Mouse (Mus musculus) cerebellum, adult (tissue): ENCODE measurements around the gene Foxb2.
"Not testable (repeated sequence)": the region's sequence is repeated elsewhere in the genome, so short reads cannot be mapped to it uniquely, and the experiment has no call there.

ENCODE experiments used
- ATAC-seq: cut with Nextera tagmentation; 2 replicates; pipeline ENCODE4 v1.9.2; 2017; ENCODE audit warnings: mild to moderate bottlenecking, moderate library complexity, mixed read lengths; ENCODE audit not compliant: insufficient number of reproducible peaks, low FRiP score, low TSS enrichment

Foxb2 gene

GRCm38 (mm10) chr19:16873221-16873861 lies at the start of gene Foxb2:
Foxb2 (minus strand) TSS chr19:16873805.
- no peak for ATAC-seq

- no peak for ATAC-seq
Observed at GRCm38 (mm10) chr19:16911507-16911906, 37.9 kb upstream of the Foxb2 start.

- ATAC-seq, result no peak
Observed at GRCm38 (mm10) chr19:16903106-16903505, 29.5 kb upstream of the Foxb2 start.

DNA sequence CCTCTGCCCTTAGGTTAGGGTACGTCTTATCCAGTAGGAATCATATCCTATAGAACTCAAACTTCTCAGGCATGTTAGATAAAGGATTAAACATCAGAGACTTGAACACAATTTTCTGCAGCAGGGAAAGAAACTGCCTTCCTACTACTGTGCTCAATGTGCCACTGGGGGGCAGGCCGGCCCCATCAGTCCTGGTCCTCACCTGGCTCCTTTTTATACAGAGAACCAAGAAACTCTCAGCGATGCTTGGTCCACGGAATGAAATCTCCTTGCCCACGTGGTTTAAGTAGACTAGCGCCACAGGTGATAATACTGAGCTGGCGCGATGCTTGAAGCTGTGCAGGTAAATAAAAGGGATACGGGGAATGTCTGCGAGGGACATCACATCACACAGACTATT lies 26.1 kb upstream of the Foxb2 start:
- ATAC-seq, result no peak

DNA sequence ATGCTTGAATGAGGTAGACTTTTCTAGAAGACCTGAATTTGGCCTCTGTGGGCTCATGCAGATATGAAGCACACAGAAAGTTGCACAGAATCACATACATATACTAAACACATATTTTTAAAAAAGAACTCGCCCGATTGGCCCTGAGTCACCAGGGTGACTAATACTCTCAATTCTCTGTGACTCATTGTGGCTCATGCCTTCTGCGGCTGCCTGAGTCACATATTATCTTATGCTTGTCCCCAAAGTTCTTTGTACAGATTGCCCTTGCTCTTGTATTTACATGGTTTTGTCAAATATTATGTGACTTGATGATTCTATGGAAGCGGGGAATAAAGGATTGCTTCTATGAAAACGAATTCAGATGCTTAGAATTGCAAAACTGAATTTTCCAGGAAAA lies 25.0 kb upstream of the Foxb2 start:
- no peak for ATAC-seq

DNA sequence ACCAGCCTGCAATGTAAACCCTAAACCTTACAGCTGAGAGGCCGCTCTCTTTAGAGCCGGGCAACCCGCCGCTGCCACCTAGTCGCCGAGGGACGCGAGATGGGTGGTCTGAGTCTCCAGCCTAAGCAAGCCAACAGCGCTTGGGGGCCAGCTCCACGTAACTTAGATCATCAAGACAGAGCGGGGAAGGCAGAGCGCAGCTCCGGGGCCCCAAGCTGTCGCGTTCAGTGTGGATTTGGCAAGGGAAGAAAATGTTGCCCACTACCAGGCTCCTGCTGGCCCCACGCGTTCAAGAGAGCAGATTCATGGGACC lies 2.8 kb upstream of the Foxb2 start:
- no peak for ATAC-seq

DNA sequence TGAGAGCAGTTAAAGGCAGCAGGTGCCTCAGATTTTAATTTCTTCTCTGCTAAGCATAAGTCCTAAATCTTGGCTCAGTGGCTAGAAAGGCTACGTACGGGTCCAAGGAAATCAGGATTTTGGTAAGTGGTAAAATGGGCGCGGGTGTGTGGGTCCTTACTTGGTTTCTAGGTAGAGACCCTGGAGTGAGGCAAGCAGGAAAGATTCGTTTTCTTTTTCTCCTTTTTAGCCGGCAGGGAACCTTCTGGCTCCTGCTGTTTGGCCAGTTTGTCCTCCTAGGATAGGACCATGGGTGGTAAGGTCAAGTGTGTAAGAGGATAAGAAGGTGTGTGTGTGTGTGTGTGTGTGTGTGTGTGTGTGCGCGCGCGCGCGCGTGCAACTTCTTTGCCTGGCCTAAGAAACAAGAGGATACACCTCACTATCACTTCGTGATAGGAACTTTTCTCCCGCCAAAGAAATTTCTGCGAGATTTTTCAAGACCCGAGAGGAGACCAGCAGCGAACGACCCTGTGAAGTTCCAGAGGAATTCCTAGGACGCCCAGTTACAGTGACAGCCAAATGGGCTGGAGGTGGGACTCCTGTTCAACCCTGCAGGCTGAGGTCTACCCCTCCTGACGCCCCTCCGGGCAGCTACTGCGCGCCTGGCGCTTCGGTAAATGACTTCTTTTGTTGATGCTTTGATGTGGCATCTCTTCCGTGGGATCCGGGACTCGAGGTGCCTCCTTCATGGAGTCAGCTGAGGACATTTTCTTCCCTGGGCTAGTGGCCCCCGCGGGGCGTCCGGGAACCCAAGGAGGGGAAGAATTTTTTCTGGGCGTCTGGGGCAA lies 2.2 kb upstream of the Foxb2 start:
- ATAC-seq, result no peak

DNA sequence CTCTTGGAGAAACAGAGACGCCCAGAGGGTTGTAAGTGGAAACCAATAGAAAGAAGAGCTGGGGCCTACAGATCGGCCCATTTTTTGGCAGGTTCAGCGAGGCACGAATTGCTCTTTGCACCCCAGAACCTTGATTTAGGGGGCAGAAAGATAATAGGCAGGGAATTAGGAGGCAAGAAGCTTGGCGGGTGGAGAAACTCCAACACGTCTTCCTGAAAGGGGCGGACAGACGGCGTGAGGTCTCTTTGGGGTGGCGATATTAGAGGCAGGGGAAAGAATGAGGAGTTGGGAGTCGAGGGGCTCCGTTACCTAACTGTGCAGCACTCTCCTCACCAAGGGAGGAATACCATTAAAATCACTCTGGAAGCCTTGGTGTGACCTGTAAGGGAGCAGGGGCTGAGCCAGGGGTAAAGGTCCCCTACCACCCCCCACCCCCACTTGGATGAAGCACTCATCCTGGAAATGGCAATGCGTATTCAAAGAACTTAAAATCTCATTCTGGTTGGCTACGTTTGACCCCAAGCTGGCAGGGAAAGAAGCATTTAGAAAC lies 1.5 kb upstream of the Foxb2 start:
- no peak for ATAC-seq

DNA sequence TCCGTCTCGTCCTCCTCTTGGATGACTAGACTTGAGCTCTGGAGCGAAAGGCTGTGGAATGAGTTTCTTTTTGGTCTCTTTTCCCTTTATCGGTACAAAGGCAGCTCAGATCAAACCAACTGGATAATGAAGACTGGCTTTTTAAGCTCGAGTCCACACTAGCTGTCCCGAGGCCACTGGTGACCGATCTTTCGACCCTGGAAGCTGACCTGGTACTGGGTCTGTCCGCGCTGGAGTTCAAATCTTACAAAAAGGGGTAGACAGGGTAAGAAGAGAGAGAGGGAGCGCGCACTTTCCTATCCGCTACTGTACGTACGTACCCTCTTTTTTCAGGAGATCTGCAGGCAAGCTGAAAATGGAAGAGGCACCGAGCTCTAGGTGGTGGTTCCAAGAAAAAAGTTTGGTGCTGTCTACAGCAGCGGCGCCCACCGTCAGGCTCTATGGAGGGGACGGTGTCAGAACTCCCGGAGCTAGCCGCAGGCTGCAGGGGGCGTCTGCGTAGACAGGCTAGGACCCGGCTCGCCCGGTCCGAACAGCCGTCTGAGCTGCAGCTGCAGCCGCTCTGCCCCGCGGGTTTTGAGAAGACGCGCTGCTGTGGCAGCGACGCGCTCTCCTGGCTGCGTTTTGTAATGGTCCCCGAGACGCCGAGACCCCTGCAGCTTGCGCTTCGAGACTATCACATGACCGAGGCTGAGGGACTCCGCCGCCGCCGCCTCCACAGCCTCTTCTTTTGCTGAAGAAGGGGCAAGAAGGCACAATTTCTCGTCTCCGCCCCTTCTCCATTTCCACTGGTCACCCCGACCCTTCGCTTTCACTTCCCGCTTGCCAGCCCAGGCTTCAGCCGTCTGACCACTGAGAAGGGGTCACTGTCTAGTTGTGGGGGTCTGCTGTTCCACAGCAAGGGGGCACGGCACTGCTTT lies 597 bp upstream of the Foxb2 start:
- ATAC-seq, result no peak

DNA sequence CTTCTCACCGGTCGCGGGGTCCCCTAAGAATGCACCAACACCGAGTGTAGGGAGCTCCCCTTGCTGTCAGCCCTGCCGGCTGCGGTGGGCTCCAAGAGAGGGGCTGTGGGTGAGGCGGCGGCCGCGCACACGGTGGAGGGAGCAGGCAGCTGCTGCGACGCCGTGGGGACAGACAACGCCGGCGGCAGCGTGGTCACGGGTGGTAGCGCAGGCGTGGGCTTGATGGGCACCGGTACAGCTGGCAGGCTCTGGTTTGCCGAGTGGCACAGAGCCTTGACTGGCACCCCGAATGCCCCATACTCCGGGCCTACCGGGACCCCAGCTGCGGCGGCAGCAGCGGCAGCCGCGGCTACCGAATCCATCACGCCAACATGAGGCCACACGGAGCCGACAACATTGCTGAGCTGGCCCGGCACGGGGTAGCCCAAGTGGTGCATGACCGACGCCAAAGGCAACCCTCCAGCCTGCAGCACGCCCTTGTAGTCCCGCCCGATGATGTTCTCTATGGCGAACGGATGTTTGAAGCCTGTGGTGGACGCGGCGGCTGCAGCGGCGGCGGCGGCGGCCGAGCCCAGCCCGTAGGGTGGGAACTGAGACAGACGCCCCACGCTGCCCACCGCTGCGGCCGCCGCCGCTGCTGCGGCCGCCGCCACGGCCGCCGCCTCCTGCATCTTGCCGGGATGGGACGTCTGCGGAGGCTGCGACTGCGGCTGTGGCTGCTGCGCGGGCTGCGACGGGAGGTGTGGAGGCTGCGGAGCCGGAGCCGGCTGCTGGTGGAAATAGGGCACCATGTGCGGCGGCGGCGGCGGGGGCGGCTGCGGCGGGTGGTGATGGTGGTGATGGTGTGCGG lies 1.0 kb downstream of the Foxb2 start:
- no peak for ATAC-seq

DNA sequence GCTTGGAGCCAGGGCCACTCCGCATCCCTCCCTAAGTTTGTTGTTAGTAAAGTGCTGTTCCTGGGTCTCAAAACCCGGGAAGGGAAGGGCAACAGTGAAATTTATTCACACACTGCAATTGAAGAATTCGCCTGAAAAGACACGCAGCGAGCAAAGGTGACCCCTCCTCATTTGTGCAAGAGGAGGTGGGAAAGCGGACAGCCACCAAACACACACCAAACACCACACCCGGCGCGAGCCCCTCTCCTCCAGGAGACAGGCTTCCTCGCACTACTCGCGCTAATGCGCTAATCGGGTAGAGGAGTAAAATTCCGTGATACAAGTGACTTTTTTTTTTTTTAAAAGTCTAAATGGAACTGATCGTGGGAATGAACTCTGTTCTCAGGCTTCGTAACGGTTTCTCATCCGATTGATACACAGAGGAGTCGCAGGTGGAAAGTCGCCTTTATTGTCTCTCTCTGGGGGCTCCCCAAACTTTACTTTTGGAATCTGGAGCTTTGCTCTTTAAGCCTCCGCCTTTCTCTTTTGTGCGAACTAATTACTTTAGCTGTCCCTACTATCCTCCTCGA lies 2.3 kb downstream of the Foxb2 start:
- no peak for ATAC-seq

GRCm38 (mm10) chr19:16870501-16871191 lies 3.0 kb downstream of the Foxb2 start:
- ATAC-seq, result no peak

- ATAC-seq, result no peak
Observed at GRCm38 (mm10) chr19:16868534-16868933, 5.1 kb downstream of the Foxb2 start.

DNA sequence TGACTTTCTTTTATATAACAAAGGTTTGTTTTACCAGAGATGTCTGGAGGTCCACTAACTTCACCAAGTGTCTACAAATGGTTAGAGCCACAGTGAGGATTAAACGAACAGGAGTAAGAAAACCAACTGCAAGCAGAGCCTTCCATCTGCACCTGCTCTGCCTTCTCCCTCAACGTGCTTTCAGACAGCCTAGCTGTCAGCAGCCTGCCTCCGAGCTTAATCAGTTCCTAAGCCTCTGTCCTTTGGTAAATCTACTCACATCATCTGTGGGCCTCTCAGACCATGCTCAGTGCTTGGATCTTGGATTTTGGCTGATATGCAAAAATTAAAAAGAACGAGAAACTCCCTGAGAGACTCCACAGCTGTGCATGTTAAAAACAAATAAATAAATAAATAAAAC lies 15.0 kb downstream of the Foxb2 start:
- ATAC-seq, result no peak

- no peak for ATAC-seq
Observed at GRCm38 (mm10) chr19:16856752-16857151, 16.9 kb downstream of the Foxb2 start.

DNA sequence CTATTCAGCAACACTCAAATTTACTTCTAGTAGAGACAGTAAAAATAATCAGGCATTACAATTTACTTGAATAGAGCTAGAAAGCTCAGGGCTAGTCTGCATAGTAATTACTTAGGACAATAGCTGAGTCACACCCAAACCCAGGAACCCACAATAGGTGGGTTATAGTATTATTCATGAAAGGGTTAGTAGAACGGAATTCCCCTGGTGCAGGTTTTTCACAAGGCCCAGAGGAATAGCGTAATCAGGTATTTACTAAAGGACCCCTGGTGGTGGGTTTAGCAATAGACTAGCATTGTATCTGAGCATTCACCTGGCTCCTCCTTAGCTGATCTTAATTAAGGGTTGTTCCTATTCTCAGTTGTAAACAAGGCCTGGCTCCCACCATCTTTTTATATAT lies 29.5 kb downstream of the Foxb2 start:
- not testable (repeated sequence) for ATAC-seq

DNA sequence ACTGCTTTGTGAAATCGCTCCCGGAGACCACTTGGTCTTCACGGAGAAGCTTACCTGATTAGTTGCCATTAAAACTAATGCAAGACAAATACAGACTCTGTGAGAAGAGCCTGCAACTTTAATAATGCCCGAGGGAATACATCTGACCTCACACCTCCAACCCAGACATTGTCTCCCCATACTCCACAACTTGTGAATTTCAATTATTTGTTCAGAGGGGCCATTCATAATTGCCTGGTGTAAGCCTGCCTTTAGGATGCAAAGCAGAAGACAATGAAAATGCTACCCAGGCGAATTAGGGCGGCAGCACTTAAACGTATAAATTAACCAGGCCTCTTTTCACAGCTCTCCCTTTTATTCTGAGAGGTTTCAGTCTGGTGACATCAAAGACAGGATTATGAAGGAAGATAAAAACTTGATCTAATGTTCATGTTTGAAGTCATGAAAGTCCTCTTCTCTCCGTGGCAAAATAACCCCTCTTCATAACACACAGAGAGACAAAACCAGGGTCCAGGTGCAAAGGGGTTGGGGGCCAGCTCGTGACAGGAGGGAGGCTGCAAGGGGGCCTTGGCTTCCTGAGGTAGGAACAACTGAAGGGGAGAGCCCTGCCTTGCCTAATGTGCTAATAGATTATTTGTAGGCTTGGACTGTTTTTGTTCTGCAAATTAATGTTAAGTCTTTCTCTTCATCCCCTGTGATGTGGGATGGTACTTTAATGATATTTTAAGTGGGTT lies 31.9 kb downstream of the Foxb2 start:
- no peak for ATAC-seq

DNA sequence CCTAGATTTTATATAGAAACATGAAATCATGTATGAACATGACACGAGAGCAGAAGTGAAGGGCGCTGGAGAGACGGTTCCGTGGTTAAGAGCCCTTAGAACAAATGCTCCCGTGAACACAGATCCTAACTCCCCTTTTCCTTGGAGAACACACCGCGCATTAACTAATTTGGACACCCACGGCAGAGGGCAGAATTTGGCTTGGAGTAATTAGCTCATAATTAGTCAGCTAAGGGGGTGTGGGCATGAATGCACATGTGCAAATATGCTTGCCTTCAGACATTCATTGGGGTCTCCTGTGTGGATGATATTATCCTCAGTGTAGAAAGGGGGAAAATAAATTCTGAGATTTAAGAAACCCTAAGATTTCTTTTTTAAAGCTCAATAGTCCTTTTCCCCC lies 32.6 kb downstream of the Foxb2 start:
- ATAC-seq, result no peak
